Mouse (Mus musculus) heart, postnatal 0 days (tissue): ENCODE data around the gene Btg2. TPM values are rescaled to one million over a fixed set of nuclear protein-coding genes. Genes with fewer than 3 reads are reported as not detected.

Experiments
- ATAC-seq: fragments of 200-750 bp; cut with Nextera tagmentation; 2 replicates; pipeline ENCODE4 v1.8.0; 2017; ENCODE audit warnings: low read depth, moderate number of reproducible peaks, moderate library complexity; ENCODE audit not compliant: insufficient read depth
- DNase-seq: peaks from one replicate; pipeline ENCODE4 v3.0.0-alpha.2; 2016; ENCODE audit warnings: low spot score
- H3K27ac ChIP-seq: fragments of 300-500 bp; sonication (generic); 2 replicates; pipeline ENCODE4 v1.5.1; 2014; ENCODE audit warnings: low read depth, mild to moderate bottlenecking
- H3K27me3 ChIP-seq: fragments of 300-500 bp; sonication (generic); 2 replicates; pipeline ENCODE4 v1.6.1; 2014; ENCODE audit warnings: low read length, mixed read lengths; ENCODE audit not compliant: control insufficient read depth, insufficient read depth
- H3K36me3 ChIP-seq: fragments of 300-500 bp; sonication (generic); replicated peaks from 2 replicates; pipeline ENCODE4 v1.6.1; 2014; ENCODE audit warnings: low read length, mixed read lengths; ENCODE audit not compliant: control insufficient read depth, insufficient read depth
- H3K4me1 ChIP-seq: fragments of 300-500 bp; sonication (generic); 2 replicates; pipeline ENCODE4 v1.6.1; 2014; ENCODE audit warnings: antibody characterized with exemption; ENCODE audit not compliant: control insufficient read depth, insufficient read depth
- H3K4me2 ChIP-seq: fragments of 300-500 bp; sonication (generic); 2 replicates; pipeline ENCODE4 v1.6.1; 2014; ENCODE audit warnings: low read depth, mild to moderate bottlenecking, low read length, moderate library complexity
- H3K4me3 ChIP-seq: fragments of 300-500 bp; sonication (generic); 2 replicates; pipeline ENCODE4 v1.5.1; 2014; ENCODE audit warnings: low read depth, low read length
- H3K9ac ChIP-seq: fragments of 300-500 bp; sonication (generic); replicated peaks from 2 replicates; pipeline ENCODE4 v1.6.1; 2014; ENCODE audit warnings: low read depth, low read length, mixed read lengths
- H3K9me3 ChIP-seq: fragments of 300-500 bp; sonication (generic); replicated peaks from 2 replicates; pipeline ENCODE4 v1.6.1; 2016; ENCODE audit warnings: low read length; ENCODE audit not compliant: control insufficient read depth
- CTCF ChIP-seq: IDR thresholded peaks from 2 replicates; pipeline ENCODE4 v1.5.1; 2016; ENCODE audit warnings: antibody characterized with exemption, control low read depth, low read depth
- EP300 ChIP-seq: IDR thresholded peaks from 2 replicates; pipeline ENCODE4 v1.6.1; 2016; ENCODE audit warnings: antibody characterized with exemption, low read depth
- WGBS: fragments of 180-500 bp; shearing (Covaris S2); extraction: QIAGEN DNeasy Blood & Tissue Kit; methylation state at CpG from one replicate; pipeline ENCODE4 v1.1.7; 2014; 5-methylcytosine and 5-hydroxymethylcytosine counted together
- polyA plus RNA-seq: library from polyadenylated mRNA; unstranded; fragments of >200 nt; fragmentation: Nextera tagmentation; extraction: Ambion mirVana; gene quantifications from 2 replicates; pipeline ENCODE4 v1.2.1, GENCODE M21; 2015
- total RNA-seq: library from RNA; depleted of rRNA; stranded (reverse); fragments of >200 nt; gene quantifications from 2 replicates; pipeline ENCODE4 v1.2.3, GENCODE M21; 2014; ENCODE audit warnings: low replicate concordance

Btg2 gene
- total and polyA plus RNA-seq, 2 experiments from 2014 or later, result 33.7 to 52.9 TPM

DNA sequence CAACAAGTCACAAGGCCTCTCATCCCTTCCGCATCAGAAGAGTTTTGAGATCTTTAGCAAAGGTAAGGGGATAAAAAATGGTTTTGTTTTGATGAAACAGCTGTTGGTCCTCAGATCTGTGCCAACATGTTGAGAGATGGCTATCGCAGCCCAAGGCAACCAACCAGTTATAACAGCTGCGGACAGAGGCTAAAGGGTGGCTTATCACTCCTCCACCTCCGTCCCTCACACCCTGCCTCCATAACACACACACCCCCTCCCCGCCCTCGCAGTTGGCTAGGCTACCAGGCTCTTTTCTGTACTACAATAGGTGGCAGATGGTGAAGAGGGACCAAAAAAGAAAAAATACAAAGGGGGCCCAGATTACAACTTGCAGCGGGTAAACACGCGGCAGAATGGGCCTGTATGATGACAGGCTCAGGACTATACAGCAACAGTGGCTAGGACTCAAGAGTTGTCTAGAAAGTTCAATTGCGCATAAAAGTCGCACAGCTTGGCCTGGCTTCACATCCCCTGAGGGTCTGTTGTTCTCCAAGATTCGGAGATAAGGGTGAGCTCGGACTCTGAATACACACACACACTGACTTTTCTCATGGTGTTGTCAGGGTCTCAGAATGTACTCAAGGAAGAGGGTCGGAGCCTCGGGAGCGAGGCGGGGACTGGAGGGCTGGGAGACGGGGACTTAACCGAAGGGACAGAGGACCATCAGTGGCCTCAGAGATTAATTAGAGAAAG lies 692 bp downstream of the Btg2 start:
- WGBS, result 1% methylated on average over 19 of the region's 19 CpGs
- DNase-seq (no peak), ATAC-seq (no peak)
- Histone ChIP-seq H3K27ac (peak overlapping the region; percentile 80), H3K9ac (peak overlapping the region; percentile 85), H3K4me2 (peak overlapping the region; percentile 77), H3K27me3 (no peaks in the 10 kb centered on the region), H3K4me1 (peaks cover 55% of the 10 kb centered on the region), H3K36me3 (peaks cover 28% of the 10 kb centered on the region), H3K4me3 (peak overlapping the region; percentile 68), H3K9me3 (no peaks in the 10 kb centered on the region)
- TF ChIP-seq CTCF, result no peak
- no peak for TF ChIP-seq EP300

DNA sequence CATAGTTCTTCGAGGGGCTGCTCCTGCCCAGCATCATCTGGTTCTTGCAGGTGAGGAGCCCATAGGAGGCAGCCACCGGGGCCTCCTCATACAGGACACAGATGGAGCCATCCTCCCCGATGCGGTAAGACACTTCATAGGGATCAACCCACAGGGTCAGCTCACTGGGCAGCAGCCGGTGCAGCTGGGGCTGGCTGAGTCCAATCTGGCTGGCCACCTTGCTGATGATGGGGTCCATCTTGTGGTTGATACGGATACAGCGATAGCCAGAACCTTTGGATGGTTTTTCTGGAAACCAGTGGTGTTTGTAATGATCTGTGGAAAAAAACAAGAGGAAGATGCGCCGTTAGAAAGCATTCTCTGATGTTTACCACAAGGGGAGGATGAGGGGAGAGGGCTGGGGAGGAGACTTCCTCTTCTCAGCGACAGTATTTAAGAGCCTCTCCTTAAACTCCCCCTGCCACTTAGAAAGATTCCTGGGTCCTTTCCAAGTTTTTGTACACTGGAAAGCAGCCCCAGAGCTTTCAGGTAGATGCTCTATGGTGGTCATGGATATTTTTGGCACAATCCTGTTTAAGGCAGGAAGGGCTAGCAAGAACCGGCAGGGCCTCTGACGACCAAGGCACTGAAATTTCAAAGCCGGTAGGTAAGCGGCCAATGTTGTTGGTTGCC lies 1.4 kb downstream of the Btg2 start:
- TF ChIP-seq CTCF (peak; percentile 20; the same call in 1 of the 2 replicates), EP300 (peak; percentile 2; the same call in 1 of the 2 replicates)
- Histone ChIP-seq H3K4me1 (peaks cover 58% of the 10 kb centered on the region), H3K27me3 (no peaks in the 10 kb centered on the region), H3K9ac (peak overlapping the region; percentile 85), H3K36me3 (peaks cover 28% of the 10 kb centered on the region), H3K4me2 (peak overlapping the region; percentile 77), H3K9me3 (no peaks in the 10 kb centered on the region), H3K27ac (peak overlapping the region; percentile 80), H3K4me3 (peak overlapping the region; percentile 68)
- 19% methylated on average over 14 of the region's 14 CpGs for WGBS
- DNase-seq (no peak), ATAC-seq (no peak)

DNA sequence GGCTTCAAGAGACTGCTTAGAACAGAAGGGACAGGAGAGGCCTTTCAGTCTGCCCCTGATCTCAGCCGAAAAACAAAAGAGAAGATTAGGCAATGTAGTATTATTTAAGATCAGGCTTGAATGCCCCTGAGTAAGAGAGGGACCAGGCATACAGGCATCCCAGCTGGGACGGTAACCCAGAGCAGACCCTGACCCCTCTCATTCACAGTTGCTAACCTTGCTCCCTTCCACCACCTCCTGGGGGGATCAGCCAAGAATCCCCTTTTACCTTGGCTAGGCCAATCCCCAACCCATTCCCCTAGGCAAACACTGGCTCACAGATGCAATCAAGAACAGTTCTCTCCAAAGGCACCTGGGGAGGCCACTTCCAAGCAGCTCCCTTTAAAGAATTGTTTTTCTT lies 2.1 kb downstream of the Btg2 start:
- H3K9ac ChIP-seq, result peak overlapping the region; percentile 54

DNA sequence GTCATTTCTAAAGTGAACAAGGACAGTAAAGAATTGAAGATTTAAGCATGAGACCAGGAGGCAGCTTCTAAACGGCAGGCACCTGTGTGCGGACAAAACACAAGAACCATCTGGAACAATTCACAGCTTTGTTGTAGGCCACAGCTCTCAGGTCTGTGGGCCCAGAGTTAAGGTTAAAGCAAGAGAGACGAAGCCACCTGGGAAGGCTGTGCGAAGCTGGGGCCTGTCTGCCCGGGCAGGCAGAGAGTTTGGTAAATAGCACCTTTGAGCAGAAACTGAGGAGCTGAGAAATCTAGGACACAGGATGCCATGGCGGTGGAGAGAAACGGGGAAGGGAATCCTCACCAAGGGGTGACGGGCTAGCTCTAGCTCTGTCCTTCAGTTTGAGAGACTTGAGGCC lies 3.4 kb downstream of the Btg2 start:
- 88% methylated on average over 8 of the region's 8 CpGs for WGBS
- Histone ChIP-seq H3K4me2 (peak overlapping the region; percentile 77), H3K36me3 (peaks cover 28% of the 10 kb centered on the region), H3K4me1 (peaks cover 58% of the 10 kb centered on the region), H3K4me3 (peak overlapping the region; percentile 68), H3K27ac (0 out of 2 replicates have a peak overlapping the region, but pooled peaks have one; percentile 16), H3K27me3 (no peaks in the 10 kb centered on the region), H3K9me3 (no peaks in the 10 kb centered on the region), H3K9ac (peak overlapping the region; percentile 54; the same call in 1 of the 2 replicates)
- no peak for ATAC-seq
- TF ChIP-seq EP300 (no peak), CTCF (no peak)
- no peak for DNase-seq

More for the DNA sequence above, 2.1 kb downstream of the Btg2 start:
- TF ChIP-seq CTCF (no peak), EP300 (no peak)
- H3K27me3 ChIP-seq, result no peaks in the 10 kb centered on the region
- no peaks in the 10 kb centered on the region for H3K9me3 ChIP-seq
- peaks cover 28% of the 10 kb centered on the region for H3K36me3 ChIP-seq
- no peak overlapping the region for H3K27ac ChIP-seq
- peak overlapping the region; percentile 77 for H3K4me2 ChIP-seq
- WGBS, result 66% methylated on average over 2 of the region's 2 CpGs
- ATAC-seq (no peak), DNase-seq (no peak)
- peaks cover 55% of the 10 kb centered on the region for H3K4me1 ChIP-seq
- peak overlapping the region; percentile 68 for H3K4me3 ChIP-seq

DNA sequence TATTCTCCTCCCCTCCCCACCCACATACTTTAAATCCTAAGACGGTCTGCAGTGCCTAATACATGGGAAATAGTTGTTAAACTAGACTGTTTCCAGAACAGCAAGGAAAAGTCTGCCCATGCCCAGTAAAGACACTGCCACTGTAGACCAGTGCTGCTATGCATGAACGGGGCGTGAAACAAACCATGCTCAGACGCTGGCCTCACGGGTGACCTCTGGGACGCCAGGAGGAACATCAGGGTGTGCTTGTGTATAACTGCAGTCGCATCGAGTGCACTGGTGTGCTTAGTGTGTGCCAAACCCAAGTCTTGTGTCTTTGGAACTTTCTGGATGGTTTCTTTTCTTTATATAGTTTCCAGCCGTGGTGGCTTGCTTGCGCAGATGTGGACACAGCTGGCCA lies 4.3 kb downstream of the Btg2 start:
- peak overlapping the region; percentile 19; the same call in 1 of the 2 replicates for H3K4me2 ChIP-seq
- H3K36me3 ChIP-seq, result peaks cover 28% of the 10 kb centered on the region
- no peak for TF ChIP-seq EP300
- no peak for TF ChIP-seq CTCF
- no peak for DNase-seq
- WGBS, result 81% methylated on average over 10 of the region's 10 CpGs
- H3K4me3 ChIP-seq, result no peak overlapping the region
- no peaks in the 10 kb centered on the region for H3K27me3 ChIP-seq
- 0 out of 2 replicates have a peak overlapping the region, but pooled peaks have one; percentile 13 for H3K27ac ChIP-seq
- peaks cover 54% of the 10 kb centered on the region for H3K4me1 ChIP-seq
- no peaks in the 10 kb centered on the region for H3K9me3 ChIP-seq
- no peak overlapping the region for H3K9ac ChIP-seq
- ATAC-seq, result no peak
